Mouse (Mus musculus): ENCODE measurements around the gene Ccl12. TPM values are rescaled to one million over a fixed set of nuclear protein-coding genes. Genes with fewer than 3 reads are reported as not detected.

Ccl12 gene
- 6.0 and 7.0 TPM in 2 replicates for polyA plus RNA-seq (2012; rRNA removed; ENCODE audit: low replicate concordance)

GRCm38 (mm10) chr11:82101529-82101928 lies at the start of gene Ccl12:
Gene Ccl12 (plus strand): TSS chr11:82101845.

DNA sequence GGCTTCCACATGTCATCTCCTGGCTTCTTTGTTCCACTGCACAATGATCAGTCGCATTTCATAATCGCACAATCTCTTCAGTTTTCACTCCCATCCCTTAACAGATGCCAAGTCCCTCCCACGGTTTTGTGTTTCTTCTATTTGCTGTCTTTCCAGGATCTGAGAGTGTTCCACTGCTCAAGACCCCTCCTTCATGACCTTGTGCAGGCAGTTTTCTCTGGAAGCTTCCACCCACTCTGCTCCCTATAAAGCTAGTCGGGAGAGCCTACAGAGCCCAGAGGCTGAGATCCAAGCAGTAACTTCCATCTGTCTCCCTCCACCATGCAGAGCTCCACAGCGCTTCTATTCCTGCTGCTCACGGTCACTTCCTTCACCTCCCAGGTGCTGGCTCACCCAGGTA lies 44.0 kb upstream of the Ccl12 start, which contains the start of gene Ccl11:
Gene Ccl11 (plus strand): TSS at position 178 of the 400 bp plus-strand sequence.

GRCm38 (mm10) chr11:82114885-82115284 lies 13.2 kb downstream of the Ccl12 start, which contains the start of gene Ccl8:
Gene Ccl8 (plus strand): TSS chr11:82115185.

Other genes with a start within 250 kb of the Ccl12 start
- gene 5530401A14Rik, start 241.2 kb upstream of the Ccl12 start, polyA plus RNA-seq (2012; rRNA removed; ENCODE audit: low replicate concordance) = not detected in 2 replicates
- 0.29 and 0.50 TPM in 2 replicates for gene Asic2, start 133.4 kb upstream of the Ccl12 start, polyA plus RNA-seq (2012; rRNA removed; ENCODE audit: low replicate concordance)
- 8.1 and 8.5 TPM in 2 replicates for gene Ccl2, start 66.3 kb upstream of the Ccl12 start, polyA plus RNA-seq (2012; rRNA removed; ENCODE audit: low replicate concordance)
- not detected in 2 replicates for gene Gm17268, start 63.3 kb upstream of the Ccl12 start, polyA plus RNA-seq (2012; rRNA removed; ENCODE audit: low replicate concordance)
- 2.1 and 4.1 TPM in 2 replicates for gene Ccl7, start 56.1 kb upstream of the Ccl12 start, polyA plus RNA-seq (2012; rRNA removed; ENCODE audit: low replicate concordance)
- gene Ccl11, start 44.0 kb upstream of the Ccl12 start, polyA plus RNA-seq (2012; rRNA removed; ENCODE audit: low replicate concordance) = 30.9 and 79.1 TPM in 2 replicates
- 52.4 and 106 TPM in 2 replicates for gene Ccl8, start 13.3 kb downstream of the Ccl12 start, polyA plus RNA-seq (2012; rRNA removed; ENCODE audit: low replicate concordance)
- gene Ccl1, start 203.8 kb downstream of the Ccl12 start, polyA plus RNA-seq (2012; rRNA removed; ENCODE audit: low replicate concordance) = 0.52 TPM in 1 of 2 replicates, not detected in the other